Mouse (Mus musculus) WW6 (cell line): ENCODE data around the gene Il1r2.

Experiments used
- DNase-seq: peaks from one replicate; pipeline ENCODE4 v3.0.0-alpha.2; 2013; ENCODE audit warnings: low read depth, low spot score

The Il1r2 gene

GRCm38 (mm10) chr1:40129321-40129720, 55.4 kb downstream of the Il1r2 start:
- no peak for DNase-seq

GRCm38 (mm10) chr1:40131631-40132030, 57.8 kb downstream of the Il1r2 start:
- DNase-seq = no peak

- no peak for DNase-seq
These were observed 58.8 kb downstream of the Il1r2 start for GRCm38 (mm10) chr1:40132721-40133120.

GRCm38 (mm10) chr1:40133567-40133966, 59.7 kb downstream of the Il1r2 start:
- DNase-seq = no peak

- DNase-seq = no peak
These were observed 66.1 kb downstream of the Il1r2 start for GRCm38 (mm10) chr1:40139798-40140532.

- no peak for DNase-seq
These were observed 82.2 kb downstream of the Il1r2 start for GRCm38 (mm10) chr1:40156096-40156495.

DNA sequence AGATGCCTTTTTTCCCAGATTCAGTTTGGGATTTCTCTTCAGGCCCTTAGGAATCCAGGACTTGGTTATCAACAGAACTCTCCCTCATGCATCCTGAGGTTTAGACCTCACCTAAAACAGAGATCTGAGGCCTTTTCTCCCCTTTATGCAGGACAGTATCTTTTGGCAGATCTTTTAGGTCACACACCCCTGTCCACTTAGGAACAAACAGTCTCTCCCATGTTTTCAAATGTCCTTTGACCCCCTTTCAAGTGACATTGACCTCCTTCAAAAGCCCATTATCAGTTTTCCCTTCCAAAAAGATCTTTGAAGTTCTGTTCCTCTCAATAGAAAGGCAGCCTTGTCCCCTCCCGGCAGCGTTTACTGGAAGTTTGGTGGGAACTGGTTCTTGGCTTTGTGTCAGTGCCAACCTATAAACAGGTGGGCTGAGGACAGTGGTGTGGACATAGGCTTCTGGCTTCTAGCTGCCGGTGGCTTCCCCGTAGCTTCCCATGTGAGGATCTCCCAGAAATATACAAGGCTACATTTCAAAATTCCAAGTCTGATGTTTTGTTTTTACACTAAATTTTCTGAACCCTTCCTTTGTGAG, 89.5 kb downstream of the Il1r2 start:
- DNase-seq = no peak

GRCm38 (mm10) chr1:40164331-40164730, 90.5 kb downstream of the Il1r2 start:
- no peak for DNase-seq

DNA sequence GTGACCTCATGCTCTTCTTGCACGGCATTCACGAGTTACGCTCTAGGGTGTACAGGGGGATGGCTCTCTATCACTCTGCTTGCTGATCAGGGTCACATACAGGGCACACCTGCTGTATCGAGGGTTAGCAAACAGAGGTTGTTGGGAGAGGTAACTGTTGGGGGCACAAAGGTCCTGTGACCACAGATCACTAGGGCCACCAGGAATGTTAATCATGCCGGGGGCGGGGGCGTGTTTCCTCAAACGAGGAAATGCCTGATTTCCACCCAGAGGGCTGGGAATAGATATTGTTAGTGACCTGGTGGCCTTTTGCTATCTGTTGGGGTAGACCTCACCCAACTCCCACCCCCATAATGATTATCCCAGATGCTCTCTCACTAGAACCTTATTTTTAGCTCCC, 93.7 kb downstream of the Il1r2 start:
- no peak for DNase-seq

GRCm38 (mm10) chr1:40171878-40172277, 98.0 kb downstream of the Il1r2 start:
- DNase-seq = no peak

DNA sequence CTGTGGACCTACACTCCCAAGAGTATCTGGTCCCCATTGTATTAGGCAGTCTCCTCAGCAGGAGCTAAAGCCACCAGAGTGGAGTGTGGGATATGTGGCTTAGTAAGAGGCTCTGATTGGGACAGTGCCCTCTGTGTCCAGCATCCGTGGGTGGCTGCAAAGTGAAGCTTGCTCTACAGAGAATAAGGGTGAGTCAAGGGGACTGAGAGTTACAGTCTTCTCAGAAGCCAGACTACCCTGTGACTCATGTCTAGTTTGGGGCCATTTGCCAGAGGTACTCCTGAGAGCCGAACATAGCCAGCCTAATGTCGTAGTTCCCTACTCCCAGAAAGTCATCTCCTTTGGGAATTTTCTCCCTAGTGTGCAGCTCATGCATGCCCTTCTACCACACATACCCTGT, 100.3 kb downstream of the Il1r2 start:
- DNase-seq = no peak
